Mouse (Mus musculus): Measurements from ENCODE around the gene Krtap9-3. TPM values are rescaled to one million over a fixed set of nuclear protein-coding genes. Genes with fewer than 3 reads are reported as not detected.
"Not testable (repeated sequence)": the region's sequence is repeated elsewhere in the genome, so short reads cannot be mapped to it uniquely, and the experiment has no call there.

Gene Krtap9-3
- polyA plus RNA-seq, 1 experiment from 2014 or later: not detected

DNA sequence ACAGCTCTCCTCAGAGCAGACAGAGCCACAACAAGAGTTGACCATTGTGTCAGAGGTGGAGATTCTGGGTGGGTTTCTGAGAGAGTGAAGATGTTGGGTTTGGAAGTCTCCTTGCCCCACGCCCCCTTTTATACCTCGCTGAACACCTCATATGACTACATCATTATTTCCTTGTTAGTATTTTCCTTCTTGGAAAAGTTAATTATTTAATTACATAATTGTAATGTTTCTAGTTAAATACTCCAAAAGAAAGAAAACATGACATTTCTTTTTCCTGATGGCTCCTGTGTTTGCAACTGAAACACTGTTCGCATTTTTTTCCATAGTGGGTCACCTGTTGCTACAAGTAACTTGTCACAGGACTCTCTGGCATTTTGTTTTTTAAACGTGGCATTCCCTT is 30.2 kb upstream of the Krtap9-3 start, which contains the start of gene Krtap4-1:
Krtap4-1 (minus strand) TSS at position 101 of the 400 bp plus-strand sequence.
- Histone ChIP-seq H3K4me1 (ENCODE audit: control insufficient read depth, insufficient read depth, low read length) (no peaks in the 10 kb centered on the region), H3K4me2 (replicated peaks; ENCODE audit: low read depth, low read length) (no peak within 1 kb of the TSS), H3K9me3 (ENCODE audit: control insufficient read depth, low read depth, low read length) (no peaks in the 10 kb centered on the region), H3K9ac (replicated peaks; ENCODE audit: low read depth, low read length) (no peak within 1 kb of the TSS), H3K4me3 (ENCODE audit: low read depth, low read length) (no peak within 1 kb of the TSS), H3K27me3 (ENCODE audit: control insufficient read depth, insufficient read depth, low read length) (no peaks in the 10 kb centered on the region), H3K27ac (ENCODE audit: low read length) (no peak within 1 kb of the TSS), H3K36me3 (ENCODE audit: control insufficient read depth, insufficient read depth, low read length) (no peaks in the 10 kb centered on the region)
- no peak for ATAC-seq (ENCODE audit: insufficient number of reproducible peaks, insufficient read depth, low FRiP score, low read depth)
- WGBS: 83% methylated on average over 4 of the region's 4 CpGs

DNA sequence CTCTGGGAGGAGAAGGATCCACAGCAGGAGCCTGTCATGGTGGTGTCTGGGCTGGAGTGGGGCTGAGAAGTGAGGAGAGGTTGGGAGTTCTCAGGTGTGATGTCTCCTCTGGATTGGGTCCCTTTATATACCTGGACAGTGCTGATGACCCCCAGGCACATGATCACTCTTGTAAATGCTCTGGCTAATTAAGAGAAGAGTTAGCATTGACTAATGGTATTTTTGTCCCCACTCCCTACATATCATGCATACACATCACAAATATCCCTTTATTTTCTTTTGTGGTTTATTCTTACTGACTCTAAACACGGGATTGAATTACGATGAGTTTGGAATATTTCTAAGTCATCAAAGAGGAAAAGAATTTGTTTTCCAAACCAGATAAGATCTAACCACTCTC is 22.4 kb upstream of the Krtap9-3 start, which contains the start of gene Gm11562:
Gm11562 (minus strand) TSS at position 101 of the 400 bp plus-strand sequence.
- no peak within 1 kb of the TSS for H3K27ac ChIP-seq (ENCODE audit: low read length)
- no peak within 1 kb of the TSS for H3K9ac ChIP-seq (replicated peaks; ENCODE audit: low read depth, low read length)
- no peaks in the 10 kb centered on the region for H3K27me3 ChIP-seq (ENCODE audit: control insufficient read depth, insufficient read depth, low read length)
- ATAC-seq (ENCODE audit: insufficient number of reproducible peaks, insufficient read depth, low FRiP score, low read depth): no peak
- H3K4me3 ChIP-seq (ENCODE audit: low read depth, low read length): no peak within 1 kb of the TSS
- no peaks in the 10 kb centered on the region for H3K36me3 ChIP-seq (ENCODE audit: control insufficient read depth, insufficient read depth, low read length)
- H3K4me2 ChIP-seq (replicated peaks; ENCODE audit: low read depth, low read length): no peak within 1 kb of the TSS
- no peaks in the 10 kb centered on the region for H3K4me1 ChIP-seq (ENCODE audit: control insufficient read depth, insufficient read depth, low read length)
- WGBS: 72% methylated on average over 2 of the region's 2 CpGs
- H3K9me3 ChIP-seq (ENCODE audit: control insufficient read depth, low read depth, low read length): no peaks in the 10 kb centered on the region

DNA sequence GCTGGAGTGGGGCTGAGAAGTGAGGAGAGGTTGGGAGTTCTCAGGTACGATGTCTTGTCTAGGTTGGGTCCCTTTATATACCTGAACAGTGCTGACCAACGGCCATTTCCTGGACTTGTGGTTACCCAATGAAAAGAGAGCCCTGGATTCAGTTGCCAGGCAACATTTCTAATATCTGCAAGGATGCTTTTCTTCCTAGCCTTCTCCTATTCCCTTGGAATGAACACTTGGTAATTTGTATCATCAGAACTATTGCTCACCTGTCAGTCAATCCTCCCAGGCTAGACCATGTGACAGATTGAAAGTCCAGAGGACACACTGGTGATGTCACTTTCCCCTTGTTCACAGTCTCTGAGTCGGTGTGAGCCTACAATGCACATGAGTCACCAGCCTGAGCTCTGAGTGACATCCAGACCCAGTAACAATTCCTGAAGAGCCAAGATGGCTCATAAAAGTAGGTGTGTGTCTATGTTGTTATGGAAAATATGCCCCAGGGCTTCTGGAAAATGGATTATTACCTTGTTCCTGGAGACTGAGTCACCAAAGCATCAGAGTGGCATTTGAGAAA is 17.0 kb upstream of the Krtap9-3 start, which contains the start of gene Krtap2-4:
Krtap2-4 (minus strand) TSS at position 51 of the 568 bp plus-strand sequence.
- H3K4me3 ChIP-seq (ENCODE audit: low read depth, low read length): no peak within 1 kb of the TSS
- WGBS: 66% methylated on average over 3 of the region's 3 CpGs
- H3K27me3 ChIP-seq (ENCODE audit: control insufficient read depth, insufficient read depth, low read length): no peaks in the 10 kb centered on the region
- no peak within 1 kb of the TSS for H3K9ac ChIP-seq (replicated peaks; ENCODE audit: low read depth, low read length)
- H3K27ac ChIP-seq (ENCODE audit: low read length): no peak within 1 kb of the TSS
- ATAC-seq (ENCODE audit: insufficient number of reproducible peaks, insufficient read depth, low FRiP score, low read depth): no peak
- no peaks in the 10 kb centered on the region for H3K4me1 ChIP-seq (ENCODE audit: control insufficient read depth, insufficient read depth, low read length)
- H3K9me3 ChIP-seq (ENCODE audit: control insufficient read depth, low read depth, low read length): no peaks in the 10 kb centered on the region
- H3K36me3 ChIP-seq (ENCODE audit: control insufficient read depth, insufficient read depth, low read length): no peaks in the 10 kb centered on the region
- no peak within 1 kb of the TSS for H3K4me2 ChIP-seq (replicated peaks; ENCODE audit: low read depth, low read length)

DNA sequence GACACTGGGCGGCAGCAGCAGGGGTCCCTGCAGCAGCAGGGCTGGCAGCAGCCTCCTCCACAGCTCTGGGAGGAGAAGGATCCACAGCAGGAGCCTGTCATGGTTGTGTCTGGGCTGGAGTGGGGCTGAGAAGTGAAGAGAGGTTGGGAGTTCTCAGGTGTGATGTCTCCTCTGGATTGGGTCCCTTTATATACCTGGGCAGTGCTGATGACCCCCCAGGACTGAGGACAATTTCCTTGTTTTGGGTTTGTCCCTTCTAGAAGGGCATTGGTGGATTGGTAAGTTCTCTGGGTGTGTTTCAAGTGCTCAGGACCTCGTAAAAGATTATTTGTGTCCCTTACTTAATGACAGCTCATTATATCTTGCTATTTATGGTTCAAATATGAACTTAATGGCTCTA is 12.2 kb upstream of the Krtap9-3 start, which contains the start of gene Gm11937:
Gm11937 (minus strand) TSS at position 101 of the 400 bp plus-strand sequence.
- H3K4me2 ChIP-seq (replicated peaks; ENCODE audit: low read depth, low read length); H3K9ac ChIP-seq (replicated peaks; ENCODE audit: low read depth, low read length); ATAC-seq (ENCODE audit: insufficient number of reproducible peaks, insufficient read depth, low FRiP score, low read depth); H3K36me3 ChIP-seq (ENCODE audit: control insufficient read depth, insufficient read depth, low read length); H3K4me3 ChIP-seq (ENCODE audit: low read depth, low read length); H3K27ac ChIP-seq (ENCODE audit: low read length); H3K4me1 ChIP-seq (ENCODE audit: control insufficient read depth, insufficient read depth, low read length); H3K27me3 ChIP-seq (ENCODE audit: control insufficient read depth, insufficient read depth, low read length); H3K9me3 ChIP-seq (ENCODE audit: control insufficient read depth, low read depth, low read length): not testable (repeated sequence)
- WGBS: 66% methylated on average over 1 of the region's 2 CpGs

DNA sequence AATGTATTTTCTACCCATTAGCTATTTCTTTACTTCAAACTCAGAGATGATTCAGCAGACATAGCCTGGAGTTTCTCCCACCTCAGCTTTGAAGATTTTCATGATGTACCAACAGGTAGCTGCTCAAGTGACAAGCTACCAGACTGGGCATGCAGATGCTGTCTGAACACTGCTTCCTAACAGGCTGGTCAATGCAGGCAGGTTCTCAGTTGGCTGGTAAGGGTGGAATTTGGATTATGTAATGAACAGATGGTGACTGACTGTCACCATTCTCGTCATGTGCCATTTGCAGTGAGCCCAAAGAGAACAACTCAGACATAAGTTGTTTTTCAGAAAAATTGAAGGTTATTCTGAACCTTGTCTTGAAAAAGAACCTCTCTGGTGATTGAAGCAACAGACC is 11.2 kb upstream of the Krtap9-3 start:
- Histone ChIP-seq H3K4me3 (ENCODE audit: low read depth, low read length) (no peak overlapping the region), H3K36me3 (ENCODE audit: control insufficient read depth, insufficient read depth, low read length) (no peaks in the 10 kb centered on the region), H3K4me1 (ENCODE audit: control insufficient read depth, insufficient read depth, low read length) (no peaks in the 10 kb centered on the region), H3K9me3 (ENCODE audit: control insufficient read depth, low read depth, low read length) (no peaks in the 10 kb centered on the region), H3K27ac (ENCODE audit: low read length) (no peak overlapping the region), H3K27me3 (ENCODE audit: control insufficient read depth, insufficient read depth, low read length) (no peaks in the 10 kb centered on the region), H3K4me2 (replicated peaks; ENCODE audit: low read depth, low read length) (no peak overlapping the region), H3K9ac (replicated peaks; ENCODE audit: low read depth, low read length) (no peak overlapping the region)
- 70% methylated on average over 1 of the region's 1 CpGs for WGBS
- no peak for ATAC-seq (ENCODE audit: insufficient number of reproducible peaks, insufficient read depth, low FRiP score, low read depth)

DNA sequence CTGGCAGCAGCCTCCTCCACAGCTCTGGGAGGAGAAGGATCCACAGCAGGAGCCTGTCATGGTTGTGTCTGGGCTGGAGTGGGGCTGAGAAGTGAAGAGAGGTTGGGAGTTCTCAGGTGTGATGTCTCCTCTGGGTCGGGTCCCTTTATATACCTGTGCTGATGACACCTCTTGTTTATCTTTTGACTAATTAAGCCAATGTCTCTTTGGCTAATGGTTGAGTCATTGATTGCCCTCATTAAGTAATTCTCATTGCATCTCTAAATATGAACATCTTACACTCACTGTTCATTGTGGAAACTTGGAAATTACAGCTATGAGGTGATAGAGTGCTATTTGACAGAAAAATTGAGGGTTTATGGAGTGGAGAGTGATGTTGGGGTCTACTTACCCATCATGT is 5.3 kb upstream of the Krtap9-3 start, which contains the start of gene Gm11938:
Gm11938 (minus strand) TSS at position 101 of the 400 bp plus-strand sequence.
- WGBS: 50% methylated on average over 1 of the region's 1 CpGs
- not testable (repeated sequence) for H3K4me2 ChIP-seq (replicated peaks; ENCODE audit: low read depth, low read length); H3K4me3 ChIP-seq (ENCODE audit: low read depth, low read length); H3K27ac ChIP-seq (ENCODE audit: low read length); ATAC-seq (ENCODE audit: insufficient number of reproducible peaks, insufficient read depth, low FRiP score, low read depth); H3K36me3 ChIP-seq (ENCODE audit: control insufficient read depth, insufficient read depth, low read length); H3K9me3 ChIP-seq (ENCODE audit: control insufficient read depth, low read depth, low read length); H3K27me3 ChIP-seq (ENCODE audit: control insufficient read depth, insufficient read depth, low read length); H3K9ac ChIP-seq (replicated peaks; ENCODE audit: low read depth, low read length); H3K4me1 ChIP-seq (ENCODE audit: control insufficient read depth, insufficient read depth, low read length)

DNA sequence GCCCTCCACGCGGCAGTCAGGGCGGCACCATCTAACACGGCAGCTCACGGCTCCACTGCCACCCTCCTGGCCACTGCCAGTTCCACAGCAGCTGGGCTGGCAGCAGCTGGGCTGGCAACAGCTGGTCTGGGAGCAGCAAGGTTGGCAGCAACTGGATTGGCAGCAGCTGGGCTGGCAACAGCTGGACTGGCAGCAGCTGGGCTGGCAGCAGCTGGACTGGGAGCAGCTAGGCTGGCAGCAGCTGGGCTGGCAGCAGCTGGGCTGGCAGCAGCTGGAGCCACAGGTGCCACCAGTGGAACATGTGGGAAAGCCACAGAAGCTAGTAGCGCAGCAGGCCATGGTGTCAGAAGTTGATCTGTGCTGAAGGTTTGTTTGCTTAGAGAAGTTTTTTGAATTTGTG is 6.9 kb downstream of the Krtap9-3 start, which contains the start of gene Krtap1-3:
Krtap1-3 (minus strand) TSS at position 359 of the 400 bp plus-strand sequence.
- no peak within 1 kb of the TSS for H3K4me2 ChIP-seq (replicated peaks; ENCODE audit: low read depth, low read length)
- no peak within 1 kb of the TSS for H3K27ac ChIP-seq (ENCODE audit: low read length)
- 89% methylated on average over 6 of the region's 6 CpGs for WGBS
- ATAC-seq (ENCODE audit: insufficient number of reproducible peaks, insufficient read depth, low FRiP score, low read depth): no peak
- H3K27me3 ChIP-seq (ENCODE audit: control insufficient read depth, insufficient read depth, low read length): no peaks in the 10 kb centered on the region
- H3K9me3 ChIP-seq (ENCODE audit: control insufficient read depth, low read depth, low read length): no peaks in the 10 kb centered on the region
- H3K36me3 ChIP-seq (ENCODE audit: control insufficient read depth, insufficient read depth, low read length): no peaks in the 10 kb centered on the region
- H3K9ac ChIP-seq (replicated peaks; ENCODE audit: low read depth, low read length): no peak within 1 kb of the TSS
- no peaks in the 10 kb centered on the region for H3K4me1 ChIP-seq (ENCODE audit: control insufficient read depth, insufficient read depth, low read length)
- H3K4me3 ChIP-seq (ENCODE audit: low read depth, low read length): no peak within 1 kb of the TSS

DNA sequence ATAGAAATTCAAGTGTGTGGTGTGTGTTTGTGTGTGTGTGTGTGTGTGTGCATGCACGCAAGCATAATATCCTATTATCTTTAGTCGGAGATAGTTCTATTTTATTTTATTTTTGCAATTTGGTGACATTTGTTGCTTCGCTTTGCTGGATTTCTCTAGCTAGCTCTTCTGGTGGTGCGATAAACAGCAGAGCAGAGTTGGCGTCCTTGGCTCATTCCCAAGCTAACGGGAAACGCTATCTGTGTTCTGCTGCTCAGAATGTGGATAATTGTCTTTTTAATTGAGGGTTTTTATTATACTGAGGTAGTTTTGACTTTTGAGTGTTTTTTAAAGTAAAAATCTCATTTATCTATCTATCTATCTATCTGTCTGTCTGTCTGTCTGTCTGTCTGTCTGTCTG is 12.8 kb downstream of the Krtap9-3 start:
- WGBS: 89% methylated on average over 7 of the region's 7 CpGs
- Histone ChIP-seq H3K9ac (replicated peaks; ENCODE audit: low read depth, low read length) (no peak overlapping the region), H3K36me3 (ENCODE audit: control insufficient read depth, insufficient read depth, low read length) (no peaks in the 10 kb centered on the region), H3K27me3 (ENCODE audit: control insufficient read depth, insufficient read depth, low read length) (no peaks in the 10 kb centered on the region), H3K27ac (ENCODE audit: low read length) (no peak overlapping the region), H3K4me2 (replicated peaks; ENCODE audit: low read depth, low read length) (no peak overlapping the region), H3K4me1 (ENCODE audit: control insufficient read depth, insufficient read depth, low read length) (no peaks in the 10 kb centered on the region), H3K9me3 (ENCODE audit: control insufficient read depth, low read depth, low read length) (no peaks in the 10 kb centered on the region), H3K4me3 (ENCODE audit: low read depth, low read length) (no peak overlapping the region)
- no peak for ATAC-seq (ENCODE audit: insufficient number of reproducible peaks, insufficient read depth, low FRiP score, low read depth)

DNA sequence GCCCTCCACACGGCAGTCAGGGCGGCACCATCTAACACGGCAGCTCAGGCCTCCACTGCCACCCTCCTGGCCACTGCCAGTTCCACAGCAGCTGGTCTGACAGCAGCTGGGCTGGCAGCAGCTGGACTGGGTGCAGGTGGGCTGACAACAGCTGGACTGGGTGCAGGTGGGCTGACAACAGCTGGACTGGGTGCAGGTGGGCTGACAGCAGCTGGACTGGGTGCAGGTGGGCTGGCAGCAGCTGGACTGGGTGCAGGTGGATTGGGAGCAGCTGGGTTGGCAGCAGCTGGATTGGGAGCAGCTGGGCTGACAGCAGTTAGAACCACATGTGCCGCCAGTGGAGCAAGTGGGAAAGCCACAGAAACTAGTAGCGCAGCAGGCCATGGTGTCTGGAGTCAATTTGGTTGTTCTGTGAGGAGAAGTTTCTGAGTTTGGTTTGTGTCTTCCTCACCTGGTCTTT is 14.6 kb downstream of the Krtap9-3 start, which contains the start of gene Krtap1-4:
Krtap1-4 (minus strand) TSS at position 410 of the 460 bp plus-strand sequence.
- Histone ChIP-seq H3K9ac (replicated peaks; ENCODE audit: low read depth, low read length) (no peak within 1 kb of the TSS), H3K27ac (ENCODE audit: low read length) (no peak within 1 kb of the TSS), H3K27me3 (ENCODE audit: control insufficient read depth, insufficient read depth, low read length) (no peaks in the 10 kb centered on the region), H3K4me2 (replicated peaks; ENCODE audit: low read depth, low read length) (no peak within 1 kb of the TSS), H3K4me1 (ENCODE audit: control insufficient read depth, insufficient read depth, low read length) (no peaks in the 10 kb centered on the region), H3K36me3 (ENCODE audit: control insufficient read depth, insufficient read depth, low read length) (no peaks in the 10 kb centered on the region), H3K9me3 (ENCODE audit: control insufficient read depth, low read depth, low read length) (no peaks in the 10 kb centered on the region), H3K4me3 (ENCODE audit: low read depth, low read length) (no peak within 1 kb of the TSS)
- no peak for ATAC-seq (ENCODE audit: insufficient number of reproducible peaks, insufficient read depth, low FRiP score, low read depth)
- 85% methylated on average over 5 of the region's 5 CpGs for WGBS
